Mouse (Mus musculus): ENCODE data around the gene Crlf1.
"Not testable (repeated sequence)": the region's sequence is repeated elsewhere in the genome, so short reads cannot be mapped to it uniquely, and the experiment has no call there.

Crlf1 gene

GRCm38 (mm10) chr8:70500386-70501301 is 7.7 kb downstream of the Crlf1 start:
- DNase-seq = no peak

DNA sequence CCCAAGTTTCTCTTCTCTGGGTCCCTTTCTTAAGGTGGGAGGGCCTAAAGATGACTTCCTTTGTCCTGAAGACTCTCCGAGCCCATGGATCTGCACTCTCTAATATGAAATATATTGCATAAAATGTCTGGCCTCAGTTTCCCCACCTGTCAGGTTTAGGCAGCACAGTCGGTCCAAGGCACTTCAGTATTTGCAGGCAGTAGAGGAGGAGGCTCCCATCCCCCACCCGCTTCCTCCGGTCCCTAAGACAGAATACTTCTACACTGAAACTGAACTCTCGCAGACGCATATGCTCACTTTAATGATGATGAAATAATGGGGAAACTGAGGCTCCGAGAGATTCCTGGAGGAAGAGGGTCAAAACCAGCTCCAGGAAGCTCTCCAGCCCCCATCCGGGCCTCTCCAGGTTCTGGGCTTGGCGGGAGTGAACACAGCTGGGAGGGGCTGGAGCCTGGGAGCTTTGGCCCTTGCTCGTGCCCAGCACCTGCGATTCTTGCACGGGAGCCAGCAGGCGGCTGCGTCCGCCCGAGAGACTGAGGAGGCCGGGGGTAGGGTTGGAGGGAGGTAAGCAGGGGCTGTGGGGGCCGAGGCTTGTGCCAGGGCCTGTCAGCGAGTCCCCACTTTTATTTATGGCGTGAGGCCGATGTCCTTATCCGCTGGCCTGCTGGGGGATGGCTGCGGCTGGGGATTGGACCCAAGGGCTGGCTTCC is 9.0 kb downstream of the Crlf1 start:
- no peak for DNase-seq

DNA sequence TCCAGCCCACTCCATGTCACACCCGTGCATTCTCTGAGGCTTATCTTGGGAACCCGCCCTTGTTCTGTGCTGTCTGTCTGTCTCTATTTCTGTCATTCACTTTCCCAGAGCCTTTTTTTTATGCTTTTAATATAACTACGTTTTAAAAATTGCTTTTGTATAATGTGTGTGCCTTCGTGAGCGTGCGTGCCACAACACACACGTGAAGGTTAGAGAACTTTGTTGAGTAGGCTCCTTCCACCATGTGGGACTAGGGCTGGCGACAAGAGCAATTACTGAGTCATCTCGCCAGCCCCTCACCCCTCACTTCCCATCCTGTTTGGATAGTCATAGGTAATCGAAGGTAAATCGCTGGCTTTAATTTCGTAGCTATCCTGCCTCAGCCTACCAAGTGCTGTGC is 9.6 kb downstream of the Crlf1 start:
- no peak for DNase-seq

GRCm38 (mm10) chr8:70503062-70503750 is 10.2 kb downstream of the Crlf1 start:
- DNase-seq = peak; percentile 54

DNA sequence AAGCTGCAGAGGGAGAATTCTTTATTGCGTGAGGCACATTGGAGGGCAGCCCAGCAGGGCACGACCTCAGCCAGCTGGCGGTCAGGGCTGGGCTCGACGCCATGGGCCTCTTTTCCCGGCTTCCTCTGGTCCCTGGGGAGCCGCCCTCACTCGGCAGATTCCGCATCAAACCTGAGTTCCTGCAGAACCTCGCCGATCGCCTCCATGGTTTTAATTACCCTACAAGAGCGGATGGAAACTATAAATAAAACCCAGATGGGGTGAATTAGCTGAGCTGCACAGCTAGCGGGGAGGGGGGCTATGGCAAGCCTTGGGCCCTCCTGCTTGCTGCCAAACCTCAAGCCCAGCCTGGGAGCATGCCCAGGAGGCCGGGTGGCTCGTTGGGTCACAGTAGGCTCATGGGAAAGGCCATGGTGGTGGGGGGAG is 11.3 kb downstream of the Crlf1 start:
- peak; percentile 46 for DNase-seq

DNA sequence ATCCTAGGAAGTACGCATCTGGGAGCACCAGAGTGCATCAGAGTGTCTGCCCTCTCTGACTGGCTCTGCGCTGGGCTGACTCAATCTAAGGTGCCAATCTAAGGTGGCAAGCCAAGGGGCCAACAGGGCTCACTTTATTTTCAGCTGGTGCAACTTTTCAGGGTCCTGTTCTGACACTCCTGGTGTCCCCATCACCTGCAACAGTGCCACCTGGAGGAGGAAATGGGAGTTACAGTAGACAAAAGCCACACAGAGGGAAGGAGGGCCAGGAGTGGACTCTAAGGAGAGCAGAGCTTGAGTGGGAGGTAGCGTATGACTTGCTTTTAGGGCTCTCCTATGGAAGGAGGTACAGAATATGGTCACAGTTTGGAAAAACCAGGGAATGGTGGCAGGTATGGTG is 11.9 kb downstream of the Crlf1 start:
- DNase-seq = peak; percentile 76

DNA sequence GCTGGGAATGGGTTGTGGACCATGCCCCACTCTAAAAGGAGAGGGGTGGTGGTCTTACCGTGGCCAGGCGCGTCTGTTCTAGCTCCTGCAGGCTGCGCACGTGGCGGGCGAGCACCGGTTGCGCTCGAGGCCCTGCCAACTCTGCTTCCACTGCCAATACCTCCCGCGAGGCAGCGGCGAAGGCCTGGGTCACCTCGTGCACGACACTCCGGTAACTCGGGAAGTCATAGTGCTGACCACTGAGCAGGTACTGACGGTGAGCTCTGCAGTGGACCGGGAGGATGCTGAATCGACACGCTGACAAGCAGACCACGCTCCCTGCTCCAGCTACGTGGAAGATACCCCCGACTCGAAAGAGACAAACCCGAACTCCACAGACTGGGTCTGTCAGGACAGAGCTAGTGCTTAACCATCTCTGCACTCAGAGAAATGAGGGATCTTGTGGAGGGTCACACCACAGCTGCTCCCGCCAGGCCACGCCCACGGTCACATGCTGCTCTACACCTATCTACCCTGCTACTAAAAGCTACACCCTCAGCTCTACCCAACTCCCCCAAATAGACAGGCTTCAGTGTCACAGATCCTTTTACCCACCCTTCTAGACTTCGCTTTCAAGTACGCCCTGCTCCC is 12.9 kb downstream of the Crlf1 start:
- no peak for DNase-seq

DNA sequence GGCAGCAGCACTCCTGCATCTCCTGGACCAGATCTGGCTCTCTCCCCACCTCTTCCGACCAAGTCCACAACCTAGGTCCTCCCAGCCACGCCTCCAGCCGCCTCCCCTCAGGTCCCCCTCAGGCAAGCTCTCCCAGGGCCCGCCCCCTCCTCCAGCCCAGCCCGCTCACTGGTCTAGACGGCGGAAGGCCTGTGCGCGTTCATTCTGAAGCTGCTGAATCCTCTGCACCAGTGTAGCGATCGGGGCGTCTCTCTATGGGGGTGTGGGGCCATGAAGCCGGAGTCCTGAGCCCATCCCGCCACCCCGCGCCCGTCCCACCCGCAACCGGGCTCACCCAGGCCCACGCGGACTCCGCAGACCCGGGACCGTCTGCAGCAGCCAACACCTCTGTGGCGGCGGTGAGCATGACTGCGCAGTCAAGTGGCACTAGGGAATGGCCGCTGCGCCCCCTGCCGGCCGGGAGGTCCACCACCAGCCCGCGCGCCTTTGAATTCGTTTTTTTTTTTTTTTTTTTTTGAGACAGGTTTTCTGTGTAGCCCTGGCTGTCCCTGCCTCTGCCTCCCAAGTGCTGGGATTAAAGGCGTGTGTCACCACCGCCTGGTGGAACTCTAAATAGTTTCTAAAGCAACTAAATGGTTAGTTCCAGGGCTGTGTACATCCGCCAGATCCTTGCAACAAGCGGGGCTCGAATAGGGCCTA is 13.5 kb downstream of the Crlf1 start, which contains the start of gene Rex1bd:
TSS of gene Rex1bd (minus strand) at position 425 of the 699 bp plus-strand sequence.
- peak; percentile 94 for DNase-seq

- DNase-seq = no peak
Observed at GRCm38 (mm10) chr8:70507027-70507393, 14.1 kb downstream of the Crlf1 start.

DNA sequence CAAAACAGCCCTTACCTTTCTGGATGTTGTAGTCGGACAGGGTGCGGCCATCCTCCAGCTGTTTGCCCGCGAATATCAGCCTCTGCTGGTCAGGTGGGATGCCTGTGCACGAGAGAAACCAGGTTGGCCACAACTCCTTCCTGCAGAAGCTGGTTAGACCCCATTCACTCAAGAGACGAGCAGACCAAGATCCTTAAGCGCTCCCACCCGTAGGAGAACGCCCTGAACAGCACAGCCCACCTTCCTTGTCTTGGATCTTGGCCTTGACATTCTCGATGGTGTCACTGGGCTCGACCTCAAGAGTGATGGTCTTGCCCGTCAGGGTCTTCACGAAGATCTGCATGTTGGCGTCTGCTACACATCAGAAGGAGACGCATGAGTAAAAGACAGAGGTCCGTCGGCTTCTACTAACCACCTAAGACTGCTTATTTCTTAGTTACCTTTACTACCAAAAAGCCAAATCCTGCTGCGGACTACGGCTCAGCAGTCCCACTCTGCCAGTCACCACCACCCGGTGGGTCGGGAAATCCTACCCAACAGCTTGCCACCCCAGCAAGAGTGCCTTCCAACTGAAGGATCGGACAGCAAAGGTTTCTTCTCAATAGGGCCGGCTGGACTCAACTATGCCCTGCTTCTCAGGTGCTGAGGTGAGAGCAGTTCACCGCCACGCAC is 16.5 kb downstream of the Crlf1 start:
- DNase-seq = no peak

GRCm38 (mm10) chr8:70510228-70510915 is 17.4 kb downstream of the Crlf1 start, which contains the start of gene Uba52:
Uba52 (minus strand) TSS chr8:70510801.
- peak; percentile 98 for DNase-seq

- not testable (repeated sequence) for DNase-seq
Observed at GRCm38 (mm10) chr8:70511174-70511573, 18.2 kb downstream of the Crlf1 start.

DNA sequence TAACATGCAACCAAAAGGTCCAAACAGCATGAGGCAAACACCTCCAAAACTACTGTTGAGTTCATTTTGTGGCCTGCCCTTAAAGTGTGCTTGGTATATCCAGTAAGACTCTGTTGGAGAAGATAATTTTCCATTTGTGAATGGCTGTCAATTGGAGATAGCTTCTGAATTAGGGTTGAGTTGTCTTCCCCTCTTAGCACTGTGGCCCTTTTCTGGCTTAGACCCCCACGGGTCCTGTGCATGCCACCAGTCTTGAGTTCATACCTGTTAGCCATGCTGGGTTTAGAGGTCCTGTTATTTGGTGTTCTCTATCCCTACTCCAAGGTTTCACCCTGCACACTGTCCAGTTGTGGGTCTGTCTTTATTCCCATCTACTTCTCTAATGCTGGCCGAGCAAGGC is 18.8 kb downstream of the Crlf1 start:
- DNase-seq = no peak

DNA sequence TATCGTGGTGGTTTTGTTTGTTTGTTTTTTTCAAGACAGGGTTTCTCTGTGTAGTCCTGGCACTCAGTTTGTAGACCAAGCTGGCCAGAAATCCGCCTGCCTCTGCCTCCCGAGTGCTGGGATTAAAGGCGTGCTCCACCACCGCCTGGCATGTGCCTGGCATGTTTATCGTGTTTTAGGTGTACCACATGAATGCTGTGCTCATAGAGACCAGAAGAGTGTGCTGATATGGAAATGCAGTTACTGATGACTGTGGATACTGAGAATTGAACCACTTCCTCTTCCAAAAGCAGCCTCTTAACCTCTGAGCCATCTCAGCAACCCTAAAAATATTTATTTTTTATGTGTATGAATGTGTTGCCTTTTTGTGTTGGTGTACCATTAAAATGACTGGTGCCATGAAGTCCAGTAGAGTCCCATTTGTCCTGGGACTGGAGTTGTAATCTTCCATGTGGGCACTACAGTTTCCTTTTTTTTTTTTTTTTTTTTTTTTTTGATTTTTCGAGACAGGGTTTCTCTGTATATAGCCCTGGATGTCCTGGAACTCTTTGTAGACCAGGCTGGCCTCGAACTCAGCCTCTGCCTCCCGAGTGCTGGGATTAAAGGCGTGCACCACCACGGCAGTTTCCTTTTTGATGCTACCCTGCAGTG is 19.4 kb downstream of the Crlf1 start:
- DNase-seq = no peak

- DNase-seq = peak; percentile 61
Observed at GRCm38 (mm10) chr8:70513441-70513840, 20.5 kb downstream of the Crlf1 start.

DNA sequence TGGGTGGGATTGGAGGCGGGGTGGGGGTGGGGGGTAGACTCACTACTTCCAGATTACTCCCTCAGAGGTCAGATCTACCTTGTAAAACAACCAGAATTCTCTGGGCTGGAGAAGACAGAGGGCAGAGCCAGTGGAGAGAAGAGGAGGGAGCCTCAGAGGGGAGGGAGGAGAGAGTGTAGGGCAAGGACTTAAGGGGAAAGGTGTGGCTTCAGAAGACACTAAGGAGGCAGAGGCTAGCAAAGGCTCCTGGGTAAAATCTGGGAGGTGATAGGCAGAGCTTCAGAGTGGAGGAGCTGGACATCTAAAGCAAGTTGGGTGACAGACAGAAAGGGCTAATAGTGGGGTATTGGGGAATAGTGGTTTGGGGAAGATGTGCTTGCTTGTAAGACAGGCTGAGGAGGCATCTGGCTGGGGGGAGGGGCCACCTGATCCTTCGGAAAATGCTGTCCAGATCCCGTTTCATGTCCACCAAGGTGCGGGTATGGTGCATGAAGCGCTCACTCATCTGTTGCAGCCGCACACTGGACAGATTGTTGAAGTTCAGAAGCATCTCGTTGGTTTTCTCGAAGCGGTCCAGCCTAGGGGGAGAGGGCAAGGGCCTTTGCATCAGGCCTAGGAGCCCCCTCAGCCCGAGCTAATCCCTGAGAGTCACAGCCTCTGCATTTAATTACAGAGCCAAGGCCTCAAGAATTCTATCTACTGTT is 25.1 kb downstream of the Crlf1 start:
- no peak for DNase-seq

- no peak for DNase-seq
Observed at GRCm38 (mm10) chr8:70519043-70519442, 26.1 kb downstream of the Crlf1 start.

- DNase-seq = no peak
Observed at GRCm38 (mm10) chr8:70519606-70520005, 26.6 kb downstream of the Crlf1 start.

DNA sequence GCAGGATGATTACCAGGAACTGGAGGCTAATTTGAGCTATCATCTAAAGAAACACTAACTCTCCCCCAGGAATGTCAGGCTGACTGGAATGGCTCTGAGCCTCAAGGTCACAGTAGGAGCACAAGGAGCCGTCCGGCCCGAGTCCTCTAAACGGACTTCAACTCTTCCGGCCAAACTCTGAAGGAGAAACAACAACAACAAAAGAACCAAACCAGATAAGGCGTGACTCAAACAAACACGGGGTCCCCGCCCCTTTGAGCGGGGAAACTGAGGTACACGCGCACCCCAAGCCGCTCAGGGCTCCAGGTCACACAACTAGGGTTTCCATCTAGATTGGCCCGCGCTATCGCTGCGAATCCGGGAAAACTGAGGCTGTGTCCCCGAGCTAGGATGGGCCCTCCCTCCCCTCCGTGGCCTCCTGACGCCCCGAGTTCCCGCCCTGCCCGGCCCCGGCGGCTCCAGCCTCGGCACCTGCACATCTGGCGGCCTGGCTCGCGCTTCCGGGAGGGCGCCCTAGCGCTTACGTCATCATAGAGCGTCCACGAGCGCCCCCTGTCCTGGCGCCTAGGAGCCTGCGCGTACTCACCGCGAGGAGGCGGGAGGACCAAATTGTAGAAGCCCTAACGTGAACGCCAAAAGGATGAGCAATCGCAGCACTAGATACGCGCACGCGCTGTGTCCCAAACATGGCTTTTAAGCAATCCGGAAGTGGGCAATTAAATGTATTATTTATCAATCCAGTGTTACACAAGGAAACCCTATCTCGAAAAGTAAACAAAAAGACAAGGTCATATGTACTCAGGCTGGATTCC is 29.8 kb downstream of the Crlf1 start:
- DNase-seq = peak; percentile 97
